Mouse (Mus musculus): ENCODE measurements around the gene Aldh6a1. TPM values are rescaled to one million over a fixed set of nuclear protein-coding genes. Genes with fewer than 3 reads are reported as not detected.

Aldh6a1 gene
- polyA plus RNA-seq, 1 experiment from 2014 or later = 72.9 TPM

DNA sequence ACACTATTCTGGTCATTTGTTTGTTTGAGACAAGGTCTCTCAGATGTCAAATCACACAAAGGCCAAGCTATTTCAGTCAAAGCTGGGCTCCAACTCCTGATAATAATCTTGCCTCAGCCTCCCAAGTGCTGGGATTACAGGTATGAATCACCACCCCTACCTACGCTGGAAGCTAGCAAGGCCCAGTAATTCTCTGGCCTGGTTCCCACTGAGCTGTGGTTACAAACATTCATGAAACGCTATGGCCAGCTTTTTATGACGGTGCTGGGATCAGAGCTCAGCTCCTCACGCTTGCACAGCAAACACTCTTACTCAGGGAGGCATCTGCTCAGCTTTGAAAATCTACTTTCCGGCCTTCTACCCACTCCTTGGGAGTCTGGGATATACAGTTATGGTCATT lies 57.0 kb downstream of the Aldh6a1 start:
- H3K4me2 ChIP-seq (ENCODE audit: low read depth, low read length) = no peak overlapping the region
- H3K4me1 ChIP-seq (ENCODE audit: control insufficient read depth, insufficient read depth, low read length) = no peaks in the 10 kb centered on the region
- no peak overlapping the region for H3K9ac ChIP-seq (ENCODE audit: low read length)
- H3K4me3 ChIP-seq (ENCODE audit: low read length) = no peak overlapping the region
- no peaks in the 10 kb centered on the region for H3K27me3 ChIP-seq (ENCODE audit: control insufficient read depth, insufficient read depth, low read length)
- 0 out of 2 replicates have a peak, but pooled peaks cover 9% of the 10 kb centered on the region for H3K36me3 ChIP-seq (ENCODE audit: control insufficient read depth, insufficient read depth)
- no peak overlapping the region for H3K27ac ChIP-seq (ENCODE audit: low read length)
- no peak for ATAC-seq (replicated peaks; ENCODE audit: extremely low read depth, insufficient read depth, low FRiP score)
- 74% methylated on average over 5 of the region's 5 CpGs for WGBS
- H3K9me3 ChIP-seq (replicated peaks; ENCODE audit: control insufficient read depth, low read length) = no peaks in the 10 kb centered on the region

DNA sequence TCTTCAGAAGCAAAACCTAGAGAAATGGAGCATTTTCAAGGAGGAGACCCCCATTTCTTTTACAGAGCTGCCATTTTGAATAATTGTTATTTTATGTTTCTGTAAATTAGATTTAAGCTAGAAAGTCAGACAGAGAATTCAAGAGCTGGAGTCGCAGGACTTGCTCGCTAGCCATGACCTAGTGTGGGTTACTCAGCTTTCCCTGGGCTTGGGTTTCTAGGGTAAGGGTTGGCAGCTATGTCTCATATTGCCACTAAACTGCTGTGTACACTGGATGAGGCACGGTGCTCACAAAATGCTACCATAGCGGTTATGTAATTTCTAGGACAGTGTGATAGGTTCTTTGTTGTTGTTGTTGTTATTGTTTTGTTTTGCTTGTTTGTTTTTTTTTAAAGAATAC lies 58.1 kb downstream of the Aldh6a1 start:
- H3K9me3 ChIP-seq (replicated peaks; ENCODE audit: control insufficient read depth, low read length) = no peaks in the 10 kb centered on the region
- H3K36me3 ChIP-seq (ENCODE audit: control insufficient read depth, insufficient read depth) = 0 out of 2 replicates have a peak, but pooled peaks cover 9% of the 10 kb centered on the region
- H3K9ac ChIP-seq (ENCODE audit: low read length) = no peak overlapping the region
- no peak overlapping the region for H3K4me3 ChIP-seq (ENCODE audit: low read length)
- no peak overlapping the region for H3K27ac ChIP-seq (ENCODE audit: low read length)
- H3K4me1 ChIP-seq (ENCODE audit: control insufficient read depth, insufficient read depth, low read length) = no peaks in the 10 kb centered on the region
- ATAC-seq (replicated peaks; ENCODE audit: extremely low read depth, insufficient read depth, low FRiP score) = no peak
- WGBS = 97% methylated on average over 4 of the region's 4 CpGs
- H3K27me3 ChIP-seq (ENCODE audit: control insufficient read depth, insufficient read depth, low read length) = no peaks in the 10 kb centered on the region
- no peak overlapping the region for H3K4me2 ChIP-seq (ENCODE audit: low read depth, low read length)

DNA sequence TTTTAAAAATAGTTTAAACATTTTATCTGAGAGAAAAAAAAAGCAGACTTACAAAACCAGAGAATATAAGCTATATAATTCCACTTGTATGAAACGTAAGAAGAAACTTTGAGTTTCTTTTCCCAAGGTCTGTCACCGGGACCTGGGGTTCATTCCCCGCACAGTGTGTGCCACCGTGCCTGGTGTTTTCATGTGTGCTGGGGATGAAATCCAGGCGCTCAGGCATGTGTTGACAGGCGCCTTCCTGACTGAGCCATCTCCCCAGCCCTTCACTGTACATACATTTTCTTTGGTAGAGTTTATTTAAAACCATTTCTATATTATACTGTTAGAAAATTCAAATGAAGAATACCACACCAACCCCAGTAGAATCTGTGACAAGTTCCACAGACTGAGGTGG lies 60.5 kb downstream of the Aldh6a1 start:
- ATAC-seq (replicated peaks; ENCODE audit: extremely low read depth, insufficient read depth, low FRiP score) = peak; percentile 75; the same call in 1 of the 2 replicates
- no peak overlapping the region for H3K27ac ChIP-seq (ENCODE audit: low read length)

DNA sequence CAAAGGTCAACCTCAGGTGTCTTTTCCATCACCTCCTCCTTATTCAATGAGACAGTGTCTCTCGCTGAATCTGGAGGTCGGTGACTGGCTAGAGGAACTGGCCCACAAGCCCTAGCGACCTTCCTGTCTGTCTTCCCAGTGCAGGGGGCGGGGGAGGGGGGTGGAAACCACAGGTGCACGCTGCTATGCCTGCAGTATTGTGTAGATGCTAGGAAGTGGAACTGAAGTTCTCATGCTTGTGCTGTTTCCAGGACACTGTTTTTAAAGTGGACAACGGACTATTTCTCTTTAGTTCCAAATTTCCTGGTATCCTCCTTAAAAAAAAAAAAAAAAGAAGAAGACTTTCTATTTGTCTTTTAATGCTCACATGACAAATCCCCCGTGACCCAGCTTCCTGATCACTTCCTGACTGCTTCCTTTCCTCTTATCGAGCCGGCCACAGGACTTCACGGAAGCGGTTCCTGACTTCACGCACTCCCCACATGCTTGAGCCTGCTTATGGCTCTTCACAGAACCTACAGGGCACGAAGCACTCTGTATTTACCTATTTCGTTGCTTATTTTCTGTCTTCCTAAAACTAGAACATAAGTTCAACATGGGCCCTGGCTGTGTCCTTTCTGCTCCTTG lies 61.9 kb downstream of the Aldh6a1 start:
- H3K4me1 ChIP-seq (ENCODE audit: control insufficient read depth, insufficient read depth, low read length) = peaks cover 20% of the 10 kb centered on the region
- H3K27ac ChIP-seq (ENCODE audit: low read length) = no peak overlapping the region
- WGBS = 69% methylated on average over 14 of the region's 14 CpGs
- ATAC-seq (replicated peaks; ENCODE audit: extremely low read depth, insufficient read depth, low FRiP score) = no peak
- 0 out of 2 replicates have a peak overlapping the region, but pooled peaks have one; percentile 14 for H3K4me2 ChIP-seq (ENCODE audit: low read depth, low read length)
- H3K27me3 ChIP-seq (ENCODE audit: control insufficient read depth, insufficient read depth, low read length) = no peaks in the 10 kb centered on the region
- H3K4me3 ChIP-seq (ENCODE audit: low read length) = no peak overlapping the region
- H3K36me3 ChIP-seq (ENCODE audit: control insufficient read depth, insufficient read depth) = peaks cover 7% of the 10 kb centered on the region; the same call in 1 of the 2 replicates
- H3K9ac ChIP-seq (ENCODE audit: low read length) = no peak overlapping the region
- H3K9me3 ChIP-seq (replicated peaks; ENCODE audit: control insufficient read depth, low read length) = no peaks in the 10 kb centered on the region

More for the DNA sequence above, 60.5 kb downstream of the Aldh6a1 start:
- Histone ChIP-seq H3K9ac (ENCODE audit: low read length) (no peak overlapping the region), H3K27me3 (ENCODE audit: control insufficient read depth, insufficient read depth, low read length) (no peaks in the 10 kb centered on the region), H3K4me2 (ENCODE audit: low read depth, low read length) (no peak overlapping the region), H3K36me3 (ENCODE audit: control insufficient read depth, insufficient read depth) (peaks cover 9% of the 10 kb centered on the region; the same call in 1 of the 2 replicates), H3K9me3 (replicated peaks; ENCODE audit: control insufficient read depth, low read length) (no peaks in the 10 kb centered on the region), H3K4me3 (ENCODE audit: low read length) (no peak overlapping the region), H3K4me1 (ENCODE audit: control insufficient read depth, insufficient read depth, low read length) (peaks cover 8% of the 10 kb centered on the region)
- 36% methylated on average over 6 of the region's 6 CpGs for WGBS

DNA sequence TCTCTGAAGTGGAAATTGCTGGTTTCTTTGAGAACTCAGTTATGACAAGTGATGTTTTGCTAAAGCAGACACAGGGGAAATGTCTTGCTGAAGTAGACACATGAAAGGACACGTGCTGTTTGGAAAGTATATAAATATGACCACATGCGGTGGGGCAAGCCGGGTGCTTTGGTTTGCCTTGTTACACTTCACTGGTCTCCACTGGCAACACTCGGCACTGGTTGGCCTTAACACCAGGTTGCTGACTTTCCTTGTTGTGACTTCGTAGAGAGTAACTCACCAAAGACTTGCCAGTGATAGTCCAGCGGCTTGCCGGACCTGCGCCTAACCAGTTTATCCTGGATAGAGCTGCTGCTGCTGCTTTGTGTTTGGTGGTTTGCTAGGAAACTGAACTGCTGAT lies 62.7 kb downstream of the Aldh6a1 start:
- H3K4me2 ChIP-seq (ENCODE audit: low read depth, low read length) = no peak overlapping the region
- H3K27ac ChIP-seq (ENCODE audit: low read length) = no peak overlapping the region
- no peak overlapping the region for H3K9ac ChIP-seq (ENCODE audit: low read length)
- no peak for ATAC-seq (replicated peaks; ENCODE audit: extremely low read depth, insufficient read depth, low FRiP score)
- 83% methylated on average over 8 of the region's 8 CpGs for WGBS
- H3K27me3 ChIP-seq (ENCODE audit: control insufficient read depth, insufficient read depth, low read length) = no peaks in the 10 kb centered on the region
- no peak overlapping the region for H3K4me3 ChIP-seq (ENCODE audit: low read length)
- H3K36me3 ChIP-seq (ENCODE audit: control insufficient read depth, insufficient read depth) = peaks cover 5% of the 10 kb centered on the region; the same call in 1 of the 2 replicates
- peaks cover 22% of the 10 kb centered on the region for H3K4me1 ChIP-seq (ENCODE audit: control insufficient read depth, insufficient read depth, low read length)
- no peaks in the 10 kb centered on the region for H3K9me3 ChIP-seq (replicated peaks; ENCODE audit: control insufficient read depth, low read length)

DNA sequence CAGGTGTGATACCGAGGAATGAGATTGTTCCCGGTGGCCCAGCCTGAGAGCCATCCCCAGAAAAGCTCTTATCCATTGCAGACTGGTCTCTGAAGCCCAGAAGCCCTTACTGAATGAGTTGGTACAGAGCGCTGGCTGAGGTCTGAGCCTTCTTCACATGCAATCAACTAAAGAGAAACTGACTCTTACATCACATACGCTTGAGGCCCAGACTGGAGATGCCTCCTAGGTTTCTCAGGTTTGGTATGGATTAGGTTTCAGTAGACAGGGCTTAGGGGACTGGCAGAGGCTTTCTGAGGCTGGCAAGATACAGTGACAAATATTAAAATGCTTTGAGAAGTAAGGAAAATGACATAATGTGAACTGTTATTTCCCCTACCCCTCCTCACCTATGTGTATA lies 65.4 kb downstream of the Aldh6a1 start:
- 80% methylated on average over 4 of the region's 4 CpGs for WGBS
- no peaks in the 10 kb centered on the region for H3K9me3 ChIP-seq (replicated peaks; ENCODE audit: control insufficient read depth, low read length)
- peaks cover 29% of the 10 kb centered on the region for H3K4me1 ChIP-seq (ENCODE audit: control insufficient read depth, insufficient read depth, low read length)
- no peak for ATAC-seq (replicated peaks; ENCODE audit: extremely low read depth, insufficient read depth, low FRiP score)
- H3K4me3 ChIP-seq (ENCODE audit: low read length) = no peak overlapping the region
- H3K36me3 ChIP-seq (ENCODE audit: control insufficient read depth, insufficient read depth) = peaks cover 3% of the 10 kb centered on the region
- peak overlapping the region; percentile 91 for H3K27ac ChIP-seq (ENCODE audit: low read length)
- H3K4me2 ChIP-seq (ENCODE audit: low read depth, low read length) = no peak overlapping the region
- 0 out of 2 replicates have a peak overlapping the region, but pooled peaks have one; percentile 7 for H3K9ac ChIP-seq (ENCODE audit: low read length)
- no peaks in the 10 kb centered on the region for H3K27me3 ChIP-seq (ENCODE audit: control insufficient read depth, insufficient read depth, low read length)

DNA sequence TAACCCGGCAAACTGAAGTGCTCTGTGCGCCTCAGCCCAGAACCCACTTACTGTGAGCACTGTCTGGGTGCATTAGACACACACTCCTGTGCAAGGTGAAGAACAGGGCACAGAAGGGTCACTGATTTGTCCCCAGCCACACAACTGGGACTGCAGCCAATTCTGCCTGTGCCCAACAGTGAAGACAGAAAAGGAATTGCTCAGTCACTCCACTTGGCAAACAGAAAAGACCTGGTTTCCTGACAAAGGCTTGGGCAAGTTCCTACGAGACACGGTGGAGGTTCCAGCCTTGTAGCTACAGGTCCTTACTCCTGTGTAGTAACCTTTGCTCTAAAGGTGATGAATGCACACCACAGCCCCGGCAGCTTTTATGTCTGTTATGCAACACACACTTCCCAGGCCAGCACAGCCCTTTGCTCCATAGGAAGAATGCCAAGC lies 66.1 kb downstream of the Aldh6a1 start:
- 0 out of 2 replicates have a peak overlapping the region, but pooled peaks have one; percentile 17 for H3K4me2 ChIP-seq (ENCODE audit: low read depth, low read length)
- WGBS = 24% methylated on average over 5 of the region's 5 CpGs
- H3K9ac ChIP-seq (ENCODE audit: low read length) = peak overlapping the region; percentile 45; the same call in 1 of the 2 replicates
- peak; percentile 82 for ATAC-seq (replicated peaks; ENCODE audit: extremely low read depth, insufficient read depth, low FRiP score)
- peaks cover 3% of the 10 kb centered on the region for H3K36me3 ChIP-seq (ENCODE audit: control insufficient read depth, insufficient read depth)
- H3K27ac ChIP-seq (ENCODE audit: low read length) = peak overlapping the region; percentile 91
- no peaks in the 10 kb centered on the region for H3K9me3 ChIP-seq (replicated peaks; ENCODE audit: control insufficient read depth, low read length)
- H3K4me1 ChIP-seq (ENCODE audit: control insufficient read depth, insufficient read depth, low read length) = peaks cover 29% of the 10 kb centered on the region
- H3K4me3 ChIP-seq (ENCODE audit: low read length) = no peak overlapping the region
- H3K27me3 ChIP-seq (ENCODE audit: control insufficient read depth, insufficient read depth, low read length) = no peaks in the 10 kb centered on the region

DNA sequence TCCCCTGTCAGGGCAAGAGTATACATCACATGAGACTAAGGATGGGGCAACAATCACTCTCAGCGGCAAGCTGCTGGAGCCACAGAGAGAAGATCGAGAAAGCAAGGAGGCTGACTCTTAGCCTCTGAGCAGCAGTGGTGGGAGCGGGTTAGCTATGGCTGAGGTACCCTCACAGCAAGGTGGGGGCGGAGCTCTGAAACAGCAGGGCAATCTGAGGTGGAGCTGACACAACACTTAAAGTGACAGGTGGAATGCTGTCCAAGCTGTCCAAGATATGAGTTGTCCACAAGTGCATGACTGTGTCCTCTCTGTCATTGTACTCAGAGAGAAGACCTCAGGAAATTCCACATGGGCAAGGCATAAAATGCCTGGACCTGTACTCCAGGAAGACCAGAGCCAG lies 68.4 kb downstream of the Aldh6a1 start:
- Histone ChIP-seq H3K27ac (ENCODE audit: low read length) (peak overlapping the region; percentile 90), H3K4me3 (ENCODE audit: low read length) (peak overlapping the region; percentile 45), H3K4me1 (ENCODE audit: control insufficient read depth, insufficient read depth, low read length) (peaks cover 29% of the 10 kb centered on the region), H3K9me3 (replicated peaks; ENCODE audit: control insufficient read depth, low read length) (no peaks in the 10 kb centered on the region), H3K36me3 (ENCODE audit: control insufficient read depth, insufficient read depth) (peaks cover 20% of the 10 kb centered on the region), H3K4me2 (ENCODE audit: low read depth, low read length) (peak overlapping the region; percentile 57), H3K27me3 (ENCODE audit: control insufficient read depth, insufficient read depth, low read length) (no peaks in the 10 kb centered on the region), H3K9ac (ENCODE audit: low read length) (peak overlapping the region; percentile 62)
- WGBS = 56% methylated on average over 4 of the region's 4 CpGs
- peak; percentile 74 for ATAC-seq (replicated peaks; ENCODE audit: extremely low read depth, insufficient read depth, low FRiP score)

Measured in heart, embryonic 16.5 days (tissue).